Mouse (Mus musculus) embryo, embryonic 10 days (tissue): ENCODE measurements around the gene Wfdc16.
"Not testable (repeated sequence)": the region's sequence is repeated elsewhere in the genome, so short reads cannot be mapped to it uniquely, and the experiment has no call there.

Experiments
- DNase-seq: peaks from one replicate; pipeline ENCODE4 v3.0.0-alpha.2; 2015; ENCODE audit warnings: low spot score

The Wfdc16 gene

DNA sequence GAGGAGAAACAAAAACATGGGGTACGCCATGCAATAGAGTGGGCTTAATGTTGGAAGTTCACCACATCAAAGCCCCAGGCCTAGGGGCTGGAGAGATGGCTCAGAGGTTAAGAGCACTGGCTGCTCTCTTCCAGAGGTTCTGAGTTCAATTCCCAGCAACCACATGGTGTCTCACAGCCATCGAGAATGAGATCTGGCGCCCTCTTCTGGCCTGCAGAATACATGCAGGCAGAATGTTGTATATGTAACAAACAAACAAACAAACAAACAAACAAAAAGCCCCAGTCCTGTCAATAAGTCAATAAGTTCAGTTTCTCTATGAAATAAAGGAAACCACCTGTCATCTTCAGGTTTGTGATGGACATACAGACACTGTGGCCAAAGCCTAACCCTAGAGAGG, 38.4 kb downstream of the Wfdc16 start:
- no peak for DNase-seq

- DNase-seq = no peak
Observed at GRCm38 (mm10) chr2:164593494-164593893, 45.1 kb downstream of the Wfdc16 start, which contains the start of gene Eppin. Eppin (minus strand) TSS chr2:164593594.

DNA sequence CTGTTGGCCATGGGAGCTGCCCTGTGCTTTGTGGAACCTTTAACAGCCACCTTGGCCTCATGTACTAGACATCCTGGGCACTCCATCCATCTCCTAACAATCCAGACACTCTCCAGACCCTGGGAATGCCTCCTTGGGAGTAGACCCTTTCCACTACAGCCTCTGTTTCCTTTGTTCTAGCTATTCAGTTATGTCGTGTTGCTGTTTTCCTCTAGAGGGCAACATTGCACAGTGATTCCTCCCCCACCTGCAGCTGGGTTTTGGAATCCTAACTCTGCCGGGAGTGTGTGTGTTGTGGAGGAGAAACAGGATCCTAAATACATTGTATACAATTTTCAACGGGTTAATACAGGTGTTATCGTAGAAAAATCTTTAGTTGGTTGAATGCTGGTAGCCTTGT, 46.6 kb downstream of the Wfdc16 start:
- DNase-seq = peak; percentile 81

DNA sequence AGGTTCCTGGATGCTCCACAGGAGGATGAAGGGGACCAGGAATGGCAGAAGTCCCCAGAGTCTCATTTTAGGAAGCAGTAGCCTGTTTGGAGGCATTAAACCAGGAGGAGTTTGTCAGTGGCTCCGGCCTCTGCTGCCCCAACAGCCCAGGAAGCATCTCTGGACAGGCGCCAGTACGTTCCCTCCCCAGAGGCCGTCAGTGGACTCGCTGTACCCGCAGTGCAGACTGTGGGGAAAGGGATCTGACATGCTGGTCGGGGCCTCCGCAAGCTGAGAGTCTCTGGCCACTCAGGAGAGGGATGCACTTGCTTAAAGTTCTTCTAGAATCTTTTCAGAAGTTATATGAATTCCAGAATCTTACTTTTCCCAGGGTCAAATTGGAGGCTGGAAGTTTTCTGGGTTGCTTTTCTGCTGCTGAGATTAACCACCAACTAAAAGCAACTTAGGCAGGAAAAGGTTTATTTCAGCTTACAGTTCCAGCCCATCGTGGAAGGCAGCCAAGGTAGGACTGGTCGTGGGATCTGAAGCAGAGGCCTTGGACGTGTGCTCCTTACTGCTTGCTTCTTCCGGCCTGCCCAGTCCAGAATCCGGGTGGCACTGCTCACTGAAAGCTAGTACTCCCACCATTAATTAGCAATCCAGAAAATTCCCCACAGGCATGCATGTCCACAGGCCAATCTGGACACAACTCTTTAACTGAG, 53.4 kb downstream of the Wfdc16 start, which contains the start of gene Wfdc6a:
Gene Wfdc6a (minus strand): TSS at position 423 of the 701 bp plus-strand sequence.
- not testable (repeated sequence) for DNase-seq
